Mouse (Mus musculus) small intestine, adult 2 months (tissue): ENCODE results near the gene Clptm1l.

ENCODE experiments used
- CTCF ChIP-seq: fragments of 200-500 bp; IDR thresholded peaks from 2 replicates; pipeline ENCODE4 v1.5.1; 2012; ENCODE audit warnings: low read depth, mild to moderate bottlenecking, control low read depth, inconsistent platforms, low read length, moderate library complexity, mixed read lengths; ENCODE audit not compliant: insufficient replicate concordance, insufficient read length; ENCODE audit errors: extremely low read depth
- POLR2A ChIP-seq: fragments of 200-500 bp; IDR thresholded peaks from 2 replicates; pipeline ENCODE4 v1.6.1; 2012; ENCODE audit warnings: low read depth, mild to moderate bottlenecking, control low read depth, inconsistent platforms, low read length, moderate library complexity

DNA sequence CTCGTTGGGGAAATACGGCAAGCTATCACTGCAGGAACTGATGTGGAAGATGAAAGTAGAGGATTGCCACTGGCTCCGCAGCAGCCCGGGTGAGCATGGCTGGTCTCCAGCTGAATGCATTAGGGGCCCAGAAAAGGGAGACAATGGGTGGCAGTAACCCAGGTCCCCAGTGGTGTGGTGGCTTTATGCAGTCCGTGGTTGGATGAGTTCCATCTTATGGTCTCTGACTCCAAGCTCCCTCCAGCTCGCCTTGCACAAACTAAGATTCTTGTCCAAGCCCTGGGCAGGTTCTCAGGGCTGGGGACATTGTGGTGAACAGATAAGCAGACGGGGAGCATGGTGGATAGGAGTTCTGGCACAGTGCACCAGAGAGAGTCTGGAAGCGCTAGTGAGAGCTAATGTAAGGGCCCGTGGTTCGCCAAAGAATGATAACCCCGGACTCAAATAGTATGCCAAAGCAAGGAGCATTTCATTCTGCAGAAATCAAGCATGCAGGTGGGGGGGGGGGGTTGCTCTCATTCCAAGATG is 24.8 kb downstream of the Clptm1l start:
- TF ChIP-seq CTCF (no peak), POLR2A (no peak)
